Mouse (Mus musculus) embryonic facial prominence, embryonic 15.5 days (tissue): ENCODE results near the gene Ppil6. TPM values are rescaled to one million over a fixed set of nuclear protein-coding genes. Genes with fewer than 3 reads are reported as not detected.

Source experiments
- ATAC-seq: fragments of 200-750 bp; cut with Nextera tagmentation; 2 replicates; pipeline ENCODE4 v1.8.0; 2017; ENCODE audit warnings: low read depth, moderate TSS enrichment; ENCODE audit not compliant: insufficient number of reproducible peaks, low FRiP score, low TSS enrichment
- H3K27ac ChIP-seq: fragments of 300-500 bp; sonication (generic); replicated peaks from 2 replicates; pipeline ENCODE4 v1.5.1; 2015; ENCODE audit warnings: mild to moderate bottlenecking, inconsistent platforms
- H3K27me3 ChIP-seq: fragments of 300-500 bp; sonication (generic); 2 replicates; pipeline ENCODE4 v1.6.1; 2015; ENCODE audit warnings: inconsistent platforms
- H3K36me3 ChIP-seq: fragments of 300-500 bp; sonication (generic); 2 replicates; pipeline ENCODE4 v1.6.1; 2015; ENCODE audit warnings: mild to moderate bottlenecking, inconsistent platforms
- H3K4me1 ChIP-seq: fragments of 300-500 bp; sonication (generic); 2 replicates; pipeline ENCODE4 v1.6.1; 2015; ENCODE audit warnings: inconsistent platforms
- H3K4me2 ChIP-seq: fragments of 300-500 bp; sonication (generic); replicated peaks from 2 replicates; pipeline ENCODE4 v1.6.1; 2015; ENCODE audit warnings: mild to moderate bottlenecking, inconsistent platforms
- H3K4me3 ChIP-seq: fragments of 300-500 bp; sonication (generic); replicated peaks from 2 replicates; pipeline ENCODE4 v1.5.1; 2015; ENCODE audit warnings: mild to moderate bottlenecking, inconsistent platforms
- H3K9ac ChIP-seq: fragments of 300-500 bp; sonication (generic); 2 replicates; pipeline ENCODE4 v1.6.1; 2015; ENCODE audit warnings: inconsistent platforms
- H3K9me3 ChIP-seq: fragments of 300-500 bp; sonication (generic); replicated peaks from 2 replicates; pipeline ENCODE4 v1.6.1; 2016; ENCODE audit warnings: inconsistent platforms
- WGBS: fragments of 180-500 bp; shearing (Covaris S2); methylation state at CpG from one replicate; pipeline ENCODE4 v1.1.7; 2015; 5-methylcytosine and 5-hydroxymethylcytosine counted together
- polyA plus RNA-seq: library from polyadenylated mRNA; unstranded; fragments of >200 nt; fragmentation: Nextera tagmentation; extraction: Ambion mirVana; gene quantifications from 2 replicates; pipeline ENCODE4 v1.2.1, GENCODE M21; 2015

Ppil6 gene
- polyA plus RNA-seq, 1 experiment from 2014 or later = 6.1 TPM

- no peaks in the 10 kb centered on the region for H3K4me1 ChIP-seq
- H3K36me3 ChIP-seq = peaks cover 43% of the 10 kb centered on the region
- H3K9ac ChIP-seq = no peak overlapping the region
- no peak overlapping the region for H3K4me2 ChIP-seq
- no peak overlapping the region for H3K27ac ChIP-seq
- 95% methylated on average over 2 of the region's 2 CpGs for WGBS
- no peak overlapping the region for H3K4me3 ChIP-seq
- H3K27me3 ChIP-seq = no peaks in the 10 kb centered on the region
- no peaks in the 10 kb centered on the region for H3K9me3 ChIP-seq
- ATAC-seq = no peak
These were observed 45.8 kb downstream of the Ppil6 start for GRCm38 (mm10) chr10:41535991-41536390.

GRCm38 (mm10) chr10:41536714-41537113 is 46.5 kb downstream of the Ppil6 start:
- no peaks in the 10 kb centered on the region for H3K9me3 ChIP-seq
- no peaks in the 10 kb centered on the region for H3K4me1 ChIP-seq
- H3K4me3 ChIP-seq = no peak overlapping the region
- 87% methylated on average over 1 of the region's 1 CpGs for WGBS
- H3K27ac ChIP-seq = no peak overlapping the region
- H3K27me3 ChIP-seq = no peaks in the 10 kb centered on the region
- H3K4me2 ChIP-seq = no peak overlapping the region
- no peak for ATAC-seq
- peaks cover 37% of the 10 kb centered on the region for H3K36me3 ChIP-seq
- no peak overlapping the region for H3K9ac ChIP-seq

GRCm38 (mm10) chr10:41537226-41537982 is 47.2 kb downstream of the Ppil6 start:
- Histone ChIP-seq H3K9ac (no peak overlapping the region), H3K4me1 (no peaks in the 10 kb centered on the region), H3K36me3 (peaks cover 36% of the 10 kb centered on the region), H3K4me3 (no peak overlapping the region), H3K27ac (no peak overlapping the region), H3K27me3 (no peaks in the 10 kb centered on the region), H3K9me3 (no peaks in the 10 kb centered on the region), H3K4me2 (no peak overlapping the region)
- ATAC-seq = no peak
- WGBS = 87% methylated on average over 4 of the region's 4 CpGs

GRCm38 (mm10) chr10:41537983-41538330 is 47.7 kb downstream of the Ppil6 start:
- no peak overlapping the region for H3K27ac ChIP-seq
- no peaks in the 10 kb centered on the region for H3K27me3 ChIP-seq
- H3K4me1 ChIP-seq = no peaks in the 10 kb centered on the region
- no peak overlapping the region for H3K4me3 ChIP-seq
- H3K9ac ChIP-seq = no peak overlapping the region
- H3K4me2 ChIP-seq = no peak overlapping the region
- no peaks in the 10 kb centered on the region for H3K9me3 ChIP-seq
- ATAC-seq = no peak
- 81% methylated on average over 3 of the region's 3 CpGs for WGBS
- H3K36me3 ChIP-seq = peaks cover 31% of the 10 kb centered on the region

- no peak overlapping the region for H3K4me2 ChIP-seq
- H3K36me3 ChIP-seq = peaks cover 21% of the 10 kb centered on the region
- H3K9me3 ChIP-seq = no peaks in the 10 kb centered on the region
- H3K4me1 ChIP-seq = 0 out of 2 replicates have a peak, but pooled peaks cover under 1% of the 10 kb centered on the region
- no peak for ATAC-seq
- H3K27me3 ChIP-seq = no peaks in the 10 kb centered on the region
- H3K4me3 ChIP-seq = no peak overlapping the region
- WGBS = 88% methylated on average over 4 of the region's 4 CpGs
- no peak overlapping the region for H3K9ac ChIP-seq
- H3K27ac ChIP-seq = no peak overlapping the region
These were observed 48.7 kb downstream of the Ppil6 start for GRCm38 (mm10) chr10:41538986-41539385.

GRCm38 (mm10) chr10:41542057-41542456 is 51.8 kb downstream of the Ppil6 start:
- Histone ChIP-seq H3K9me3 (no peaks in the 10 kb centered on the region), H3K4me2 (no peak overlapping the region), H3K27me3 (no peaks in the 10 kb centered on the region), H3K4me1 (peaks cover 14% of the 10 kb centered on the region), H3K4me3 (no peak overlapping the region), H3K27ac (no peak overlapping the region), H3K36me3 (peaks cover 6% of the 10 kb centered on the region; the same call in 1 of the 2 replicates), H3K9ac (no peak overlapping the region)
- WGBS = 97% methylated on average over 6 of the region's 6 CpGs
- no peak for ATAC-seq

GRCm38 (mm10) chr10:41543439-41543838 is 53.2 kb downstream of the Ppil6 start:
- WGBS = 83% methylated on average over 4 of the region's 4 CpGs
- Histone ChIP-seq H3K4me1 (peaks cover 14% of the 10 kb centered on the region), H3K27me3 (no peaks in the 10 kb centered on the region), H3K36me3 (no peaks in the 10 kb centered on the region), H3K27ac (no peak overlapping the region), H3K9me3 (no peaks in the 10 kb centered on the region), H3K4me2 (no peak overlapping the region), H3K9ac (no peak overlapping the region), H3K4me3 (no peak overlapping the region)
- ATAC-seq = no peak

GRCm38 (mm10) chr10:41543844-41544243 is 53.6 kb downstream of the Ppil6 start:
- Histone ChIP-seq H3K27me3 (no peaks in the 10 kb centered on the region), H3K27ac (no peak overlapping the region), H3K9me3 (no peaks in the 10 kb centered on the region), H3K4me3 (no peak overlapping the region), H3K9ac (no peak overlapping the region), H3K4me2 (no peak overlapping the region), H3K36me3 (no peaks in the 10 kb centered on the region), H3K4me1 (peaks cover 14% of the 10 kb centered on the region)
- ATAC-seq = no peak
- WGBS = 74% methylated on average over 2 of the region's 2 CpGs

GRCm38 (mm10) chr10:41544481-41545190 is 54.4 kb downstream of the Ppil6 start:
- H3K4me1 ChIP-seq = peaks cover 14% of the 10 kb centered on the region
- H3K9ac ChIP-seq = no peak overlapping the region
- no peaks in the 10 kb centered on the region for H3K27me3 ChIP-seq
- H3K36me3 ChIP-seq = no peaks in the 10 kb centered on the region
- H3K9me3 ChIP-seq = peaks cover 4% of the 10 kb centered on the region
- no peak overlapping the region for H3K4me3 ChIP-seq
- no peak overlapping the region for H3K4me2 ChIP-seq
- peak overlapping the region; percentile 13; the same call in 1 of the 2 replicates for H3K27ac ChIP-seq
- ATAC-seq = no peak
- 5% methylated on average over 7 of the region's 7 CpGs for WGBS

GRCm38 (mm10) chr10:41545224-41545755 is 55.1 kb downstream of the Ppil6 start:
- H3K27ac ChIP-seq = no peak overlapping the region
- H3K36me3 ChIP-seq = no peaks in the 10 kb centered on the region
- no peak overlapping the region for H3K9ac ChIP-seq
- whole genome bisulfite sequencing = 59% methylated on average over 7 of the region's 7 CpGs
- no peaks in the 10 kb centered on the region for H3K27me3 ChIP-seq
- H3K4me3 ChIP-seq = no peak overlapping the region
- no peak for ATAC-seq
- peaks cover 4% of the 10 kb centered on the region for H3K9me3 ChIP-seq
- peaks cover 14% of the 10 kb centered on the region for H3K4me1 ChIP-seq
- no peak overlapping the region for H3K4me2 ChIP-seq

- no peaks in the 10 kb centered on the region for H3K36me3 ChIP-seq
- H3K4me2 ChIP-seq = no peak overlapping the region
- H3K9ac ChIP-seq = no peak overlapping the region
- H3K27ac ChIP-seq = no peak overlapping the region
- ATAC-seq = no peak
- H3K4me1 ChIP-seq = peaks cover 21% of the 10 kb centered on the region
- H3K9me3 ChIP-seq = peaks cover 4% of the 10 kb centered on the region
- H3K4me3 ChIP-seq = no peak overlapping the region
- WGBS = 64% methylated on average over 13 of the region's 13 CpGs
- H3K27me3 ChIP-seq = no peaks in the 10 kb centered on the region
These were observed 56.3 kb downstream of the Ppil6 start for GRCm38 (mm10) chr10:41546396-41547165.
